Mouse (Mus musculus): ENCODE measurements around the gene Olfr209.
"Not testable (repeated sequence)": the region's sequence is repeated elsewhere in the genome, so short reads cannot be mapped to it uniquely, and the experiment has no call there.

Olfr209 gene

DNA sequence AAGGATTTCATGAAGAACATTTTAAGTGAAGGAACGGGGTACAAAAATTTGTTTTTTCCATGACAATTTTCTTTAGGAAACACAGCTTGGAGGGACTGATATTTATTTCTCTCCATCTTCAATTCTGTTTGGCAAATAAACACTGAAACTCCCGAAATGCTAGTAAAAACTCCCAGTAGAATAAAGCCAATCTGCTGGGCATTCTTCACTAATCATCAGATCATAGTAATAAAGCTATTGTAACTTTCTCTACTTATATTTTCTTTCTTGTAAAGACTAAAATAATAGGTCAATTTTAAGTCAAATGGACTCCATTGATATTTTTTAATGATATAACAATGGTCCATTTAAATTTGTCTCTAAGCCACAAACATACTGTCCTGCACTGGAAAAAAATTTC, at the start of gene Olfr209:
Olfr209 (minus strand) TSS at position 101 of the 400 bp plus-strand sequence.
- DNase-seq (ENCODE audit: low spot score in 2 of 2): no peak

DNA sequence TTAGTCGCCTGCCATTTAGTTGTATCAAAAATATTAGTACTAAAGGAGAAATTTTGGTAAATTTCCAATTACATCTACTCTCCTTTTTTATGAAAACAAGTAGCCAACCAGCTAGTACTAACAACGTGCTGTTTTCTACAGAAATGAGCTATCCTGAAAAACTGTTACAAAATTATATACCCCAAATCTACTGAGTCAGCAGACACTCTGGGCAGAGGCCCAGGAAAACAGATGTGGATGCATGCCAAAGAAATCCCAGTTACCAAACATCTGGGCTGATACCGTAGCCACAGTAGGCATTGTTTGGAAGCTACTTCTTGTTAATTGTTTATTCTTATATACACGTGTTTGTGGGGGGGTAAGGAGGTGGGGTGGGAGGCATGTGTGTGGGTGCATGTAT, 49.7 kb upstream of the Olfr209 start:
- no peak for DNase-seq (ENCODE audit: low spot score in 2 of 2)

DNA sequence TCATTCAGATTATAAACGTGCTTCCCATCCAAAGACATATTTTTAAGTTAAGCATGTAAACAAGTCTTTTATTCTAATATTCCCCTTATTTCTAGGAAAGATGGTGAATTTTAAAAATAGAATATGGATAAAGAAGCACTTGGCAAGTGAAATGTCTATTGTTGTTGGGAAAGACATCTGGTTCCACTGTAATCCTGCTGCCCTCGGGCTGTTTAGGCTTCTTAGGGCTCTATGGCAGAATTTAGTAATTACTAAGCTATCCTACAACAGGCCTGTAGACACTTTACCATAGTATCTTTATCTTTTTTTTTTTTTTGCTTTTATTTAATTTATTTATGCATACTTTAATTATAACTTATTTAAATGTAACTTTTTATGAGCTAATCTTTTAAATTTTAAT, 46.0 kb upstream of the Olfr209 start:
- no peak for DNase-seq (ENCODE audit: low spot score in 2 of 2)

- no peak for DNase-seq (ENCODE audit: low spot score in 2 of 2)
These were observed 45.6 kb upstream of the Olfr209 start for GRCm38 (mm10) chr16:59409341-59409748.

- DNase-seq (ENCODE audit: low spot score in 2 of 2): no peak
These were observed 43.2 kb upstream of the Olfr209 start, which contains the start of gene Gabrr3 for GRCm38 (mm10) chr16:59407032-59407431. Gabrr3 (plus strand) TSS chr16:59407332.

DNA sequence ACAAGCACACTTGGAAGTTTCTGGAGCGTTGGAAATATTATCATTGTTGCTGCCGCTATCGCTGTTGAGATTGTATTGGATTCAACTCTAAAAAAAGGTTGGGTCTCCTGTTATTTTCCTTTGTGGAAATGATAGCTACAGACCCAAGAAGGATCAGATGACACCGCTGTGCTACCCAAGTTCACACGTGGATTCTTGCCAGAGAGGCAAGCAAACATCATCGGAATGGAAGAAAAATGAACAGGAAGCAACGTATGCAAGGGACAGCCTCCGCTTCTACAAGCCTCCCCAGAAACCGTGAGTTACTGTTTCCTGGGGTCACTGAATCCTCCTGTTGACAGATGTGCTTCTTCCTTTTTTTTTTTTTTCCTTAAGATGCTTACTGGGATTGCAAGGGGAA, 41.0 kb upstream of the Olfr209 start:
- no peak for DNase-seq (ENCODE audit: low spot score in 2 of 2)

DNA sequence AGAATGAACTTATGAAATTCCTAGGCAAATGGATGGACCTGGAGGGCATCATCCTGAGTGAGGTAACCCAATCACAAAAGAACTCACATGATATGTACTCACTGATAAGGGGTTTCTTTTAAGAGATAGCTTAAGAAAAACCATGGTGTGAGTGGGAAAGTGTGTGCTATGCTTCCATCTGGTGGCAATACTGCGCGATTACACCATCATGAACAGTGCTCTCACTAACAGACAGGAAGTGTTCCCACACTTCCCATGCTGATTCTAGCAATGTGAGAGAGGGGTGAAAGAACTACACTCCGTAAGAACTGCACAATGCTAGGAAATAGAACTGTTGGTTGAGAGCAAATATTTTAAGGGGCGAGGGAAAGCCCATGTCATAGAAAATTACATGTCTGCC, 39.9 kb upstream of the Olfr209 start:
- no peak for DNase-seq (ENCODE audit: low spot score in 2 of 2)

GRCm38 (mm10) chr16:59401985-59402384, 38.2 kb upstream of the Olfr209 start:
- no peak for DNase-seq (ENCODE audit: low spot score in 2 of 2)

- no peak for DNase-seq (ENCODE audit: low spot score in 2 of 2)
These were observed 37.3 kb upstream of the Olfr209 start for GRCm38 (mm10) chr16:59401102-59401501.

- DNase-seq (ENCODE audit: low spot score in 2 of 2): no peak
These were observed 29.5 kb upstream of the Olfr209 start for GRCm38 (mm10) chr16:59393300-59393699.

DNA sequence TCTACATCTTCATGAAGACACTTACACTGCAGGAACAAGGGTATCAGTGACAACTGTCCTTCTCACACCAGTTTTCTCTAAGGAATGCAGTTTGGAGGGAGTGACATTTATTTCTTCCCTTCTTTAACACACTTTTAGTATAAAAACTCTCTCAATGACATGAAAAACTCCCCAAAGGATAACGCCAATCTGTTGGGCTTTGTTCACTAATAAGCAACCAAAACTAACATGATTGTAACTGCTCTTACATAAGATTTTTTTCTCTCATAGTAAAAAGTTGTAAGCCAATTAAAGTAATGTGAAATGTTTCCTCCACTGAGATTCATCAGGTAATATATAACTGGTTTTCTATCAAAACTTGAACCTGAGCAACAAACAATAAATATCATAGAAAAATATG, 14.6 kb downstream of the Olfr209 start, which contains the start of gene Olfr206:
Olfr206 (minus strand) TSS at position 101 of the 400 bp plus-strand sequence.
- DNase-seq (ENCODE audit: low spot score in 2 of 2): no peak

DNA sequence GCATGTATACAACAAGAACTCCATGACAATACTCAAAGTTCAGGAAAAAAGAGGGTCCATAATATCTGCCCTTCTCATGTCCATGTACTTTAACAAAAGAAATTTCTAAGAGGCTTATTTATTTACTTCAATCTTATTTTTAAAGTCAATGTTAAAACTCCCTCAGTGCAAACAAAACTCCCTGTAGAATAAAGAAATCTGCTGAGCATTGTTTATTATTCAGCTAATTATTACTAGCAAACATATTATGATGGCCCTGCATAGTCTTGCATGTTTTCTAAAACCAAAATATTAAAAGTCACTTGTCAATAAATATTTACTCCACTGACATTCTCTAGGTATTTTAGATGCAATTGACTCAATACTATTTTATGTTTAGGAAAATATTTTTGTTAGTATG, 32.8 kb downstream of the Olfr209 start, which contains the start of gene Olfr205:
Olfr205 (minus strand) TSS at position 101 of the 400 bp plus-strand sequence.
- no peak for DNase-seq (ENCODE audit: low spot score in 2 of 2)

DNA sequence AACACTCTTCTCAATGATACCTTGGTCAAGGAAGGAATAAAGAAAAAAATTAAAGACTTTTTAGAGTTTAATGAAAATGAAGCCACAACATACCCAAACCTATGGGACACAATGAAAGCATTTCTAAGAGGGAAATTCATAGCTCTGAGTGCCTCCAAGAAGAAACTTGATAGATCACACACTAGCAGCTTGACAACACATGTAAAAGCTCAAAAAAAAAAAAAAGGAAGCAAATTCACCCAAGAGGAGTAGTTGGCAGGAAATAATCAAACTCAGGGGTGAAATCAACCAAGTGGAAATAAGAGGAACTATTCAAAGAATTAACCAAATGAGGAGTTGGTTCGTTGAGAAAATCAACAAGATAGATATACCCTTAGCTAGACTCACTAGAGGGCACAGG, 40.5 kb downstream of the Olfr209 start:
- DNase-seq (ENCODE audit: low spot score in 2 of 2): not testable (repeated sequence)

GRCm38 (mm10) chr16:59318148-59318547, 45.6 kb downstream of the Olfr209 start, which contains the start of gene Olfr204:
Olfr204 (minus strand) TSS chr16:59318248.
- no peak for DNase-seq (ENCODE audit: low spot score in 2 of 2)

All from urinary bladder, postnatal 4 days (tissue).